Comparison of ENCODE assay signal across 8 mouse cellular contexts in the genomic region with DNA sequence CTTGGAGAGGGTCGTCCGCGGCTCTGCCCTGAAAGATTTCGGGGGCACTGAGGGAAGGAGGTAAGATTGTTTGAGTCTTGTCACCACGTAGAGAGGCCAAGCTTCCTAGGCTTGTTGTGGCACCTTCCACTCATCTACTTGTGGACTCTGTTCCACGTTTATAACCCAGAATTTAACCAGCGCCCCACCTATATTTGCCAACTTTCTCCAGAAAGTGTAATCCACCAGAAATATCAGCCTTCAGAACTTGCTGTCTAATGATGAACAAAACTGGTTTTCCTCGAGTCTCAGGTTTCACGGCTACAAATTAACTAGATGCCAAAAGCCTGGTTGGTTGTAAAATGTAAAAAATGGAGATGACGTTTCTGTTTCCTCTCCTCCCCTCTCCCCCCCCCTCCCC. TPM values are rescaled to one million over a fixed set of nuclear protein-coding genes. Genes with fewer than 3 reads are reported as not detected.
DNase-seq lines count a peak whose midpoint lies in the region; ATAC-seq and TF ChIP-seq lines count a peak whose summit lies in the region.

No protein-coding gene starts in this region.

- H3K27me3 ChIP-seq in spleen, adult 2 months (ENCODE audit: control insufficient read depth, insufficient read depth, low read length), result no peaks in the 10 kb centered on the region
- no peaks in the 10 kb centered on the region for H3K27me3 ChIP-seq in liver, embryonic 13.5 days
- no peaks in the 10 kb centered on the region for H3K27me3 ChIP-seq in stomach, embryonic 15.5 days (replicated peaks)

- DNase-seq in CD4-positive, CD25-positive, alpha-beta regulatory T cell, adult 2 months (ENCODE audit: low read depth, low spot score), result peak; percentile 36
- DNase-seq in spleen, adult 2 months (ENCODE audit: low read depth in 1 of 2, low spot score in 2 of 2), result peak in 1 of 2 experiments; percentile 11
- no peak for DNase-seq in spleen, postnatal 4 days (ENCODE audit: low spot score in 2 of 2)
- DNase-seq in liver, embryonic 13.5 days, result no peak
- no peak for DNase-seq in layer of hippocampus, adult 9-10 months (ENCODE audit: low spot score)
- no peak for DNase-seq in right cerebral cortex, postnatal 14 days

- H3K9ac ChIP-seq in liver, embryonic 13.5 days, result peak overlapping the region; percentile 55
- peak overlapping the region; percentile 17; the same call in 1 of the 2 replicates for H3K9ac ChIP-seq in stomach, embryonic 15.5 days

- peak overlapping the region; percentile 53; the same call in 1 of the 2 replicates for H3K4me3 ChIP-seq in spleen, adult 2 months (ENCODE audit: extremely low read depth, insufficient read depth, insufficient read length)
- peak overlapping the region; percentile 55 for H3K4me3 ChIP-seq in liver, embryonic 13.5 days (replicated peaks)
- peak overlapping the region; percentile 53 for H3K4me3 ChIP-seq in stomach, embryonic 15.5 days (replicated peaks)

- H3K4me2 ChIP-seq in liver, embryonic 13.5 days, result peak overlapping the region; percentile 74
- H3K4me2 ChIP-seq in stomach, embryonic 15.5 days, result peak overlapping the region; percentile 87

- no peak for ATAC-seq in CD4-positive, CD25-positive, alpha-beta regulatory T cell, adult 4 months
- 0 out of 2 replicates have a peak, but pooled peaks have one; percentile 10 for ATAC-seq in liver, embryonic 13.5 days (ENCODE audit: low read depth)
- ATAC-seq in stomach, embryonic 15.5 days (ENCODE audit: insufficient read depth, low FRiP score, low read depth), result peak; percentile 15; the same call in 1 of the 2 replicates

- H3K4me1 ChIP-seq in spleen, adult 2 months (ENCODE audit: control insufficient read depth, insufficient read depth, insufficient read length), result peaks cover 2% of the 10 kb centered on the region; the same call in 1 of the 2 replicates
- peaks cover 13% of the 10 kb centered on the region for H3K4me1 ChIP-seq in liver, embryonic 13.5 days (replicated peaks)
- peaks cover 4% of the 10 kb centered on the region; the same call in 1 of the 2 replicates for H3K4me1 ChIP-seq in stomach, embryonic 15.5 days

- no peak for TF ChIP-seq CTCF in spleen, adult 2 months (IDR thresholded peaks at IDR 0.05; ENCODE audit: extremely low read depth, insufficient read depth, insufficient read length, insufficient replicate concordance)

- no peaks in the 10 kb centered on the region for H3K36me3 ChIP-seq in spleen, adult 2 months (ENCODE audit: control insufficient read depth, insufficient read depth, low read length)
- no peaks in the 10 kb centered on the region for H3K36me3 ChIP-seq in liver, embryonic 13.5 days
- no peaks in the 10 kb centered on the region for H3K36me3 ChIP-seq in stomach, embryonic 15.5 days

- no peak for TF ChIP-seq POLR2A in spleen, adult 2 months (IDR thresholded peaks at IDR 0.05; ENCODE audit: low read depth, low read length)

- H3K9me3 ChIP-seq in liver, embryonic 13.5 days (replicated peaks), result no peaks in the 10 kb centered on the region
- H3K9me3 ChIP-seq in stomach, embryonic 15.5 days, result no peaks in the 10 kb centered on the region

- WGBS in spleen, adult 2 months, result 4% methylated on average over 10 of the region's 10 CpGs
- 5% methylated on average over 10 of the region's 10 CpGs for WGBS in liver, embryonic 13.5 days (ENCODE audit: insufficient replicate concordance)
- WGBS in stomach, embryonic 15.5 days, result 2% methylated on average over 10 of the region's 10 CpGs

- no peak overlapping the region for H3K27ac ChIP-seq in spleen, adult 2 months (ENCODE audit: insufficient read depth, low read length)
- H3K27ac ChIP-seq in liver, embryonic 13.5 days, result no peak overlapping the region
- H3K27ac ChIP-seq in stomach, embryonic 15.5 days, result peak overlapping the region; percentile 86

RNA-seq across cellular contexts. Expression of gene Dusp18, which starts 0.4 kb away (rescaled TPM):
- polyA plus RNA-seq in CD4-positive, CD25-positive, alpha-beta regulatory T cell, adult 4 months (2017; shearing (Covaris generic)), result under 1 TPM; 0.36 to 0.63 TPM
- polyA plus RNA-seq in spleen, adult 2 months (2012; rRNA removed), result 0.44 and 0.48 TPM in 2 replicates
- polyA plus RNA-seq in liver, embryonic 13.5 days (2015; fragmentation: Nextera tagmentation; extraction: Ambion mirVana), result 0.43 and 0.48 TPM in 2 replicates
- polyA plus RNA-seq in stomach, embryonic 15.5 days (2015; fragmentation: Nextera tagmentation; extraction: Ambion mirVana), result 8.0 and 8.1 TPM in 2 replicates

RNA-seq across cellular contexts. Expression of gene 4921536K21Rik, which starts 0.6 kb away (rescaled TPM):
- not detected for polyA plus RNA-seq in CD4-positive, CD25-positive, alpha-beta regulatory T cell, adult 4 months (2017; shearing (Covaris generic))
- polyA plus RNA-seq in spleen, adult 2 months (2012; rRNA removed), result 0.02 TPM in 1 of 2 replicates, not detected in the other
- polyA plus RNA-seq in liver, embryonic 13.5 days (2015; fragmentation: Nextera tagmentation; extraction: Ambion mirVana), result 0.03 TPM in 1 of 2 replicates, not detected in the other
- 0.19 and 0.32 TPM in 2 replicates for polyA plus RNA-seq in stomach, embryonic 15.5 days (2015; fragmentation: Nextera tagmentation; extraction: Ambion mirVana)

RNA-seq across cellular contexts. Expression of gene Slc35e4, which starts 19.0 kb away (rescaled TPM):
- polyA plus RNA-seq in CD4-positive, CD25-positive, alpha-beta regulatory T cell, adult 4 months (2017; shearing (Covaris generic)), result 1 to 10 TPM in 1 of 2 experiments, under 1 TPM in 1; 0.75 to 2.2 TPM
- polyA plus RNA-seq in spleen, adult 2 months (2012; rRNA removed), result 3.4 and 5.0 TPM in 2 replicates
- polyA plus RNA-seq in liver, embryonic 13.5 days (2015; fragmentation: Nextera tagmentation; extraction: Ambion mirVana), result 0.45 and 0.68 TPM in 2 replicates
- 4.0 and 4.7 TPM in 2 replicates for polyA plus RNA-seq in stomach, embryonic 15.5 days (2015; fragmentation: Nextera tagmentation; extraction: Ambion mirVana)

RNA-seq across cellular contexts. Expression of gene Osbp2, which starts 31.8 kb away (rescaled TPM):
- not detected for polyA plus RNA-seq in CD4-positive, CD25-positive, alpha-beta regulatory T cell, adult 4 months (2017; shearing (Covaris generic))
- 0.05 and 0.06 TPM in 2 replicates for polyA plus RNA-seq in spleen, adult 2 months (2012; rRNA removed)
- polyA plus RNA-seq in liver, embryonic 13.5 days (2015; fragmentation: Nextera tagmentation; extraction: Ambion mirVana), result 0.18 and 0.27 TPM in 2 replicates
- polyA plus RNA-seq in stomach, embryonic 15.5 days (2015; fragmentation: Nextera tagmentation; extraction: Ambion mirVana), result 0.39 and 0.40 TPM in 2 replicates

RNA-seq across cellular contexts. Expression of gene Tcn2, which starts 36.5 kb away (rescaled TPM):
- polyA plus RNA-seq in CD4-positive, CD25-positive, alpha-beta regulatory T cell, adult 4 months (2017; shearing (Covaris generic)), result 10 to 100 TPM; 28.0 to 31.2 TPM
- 62.0 and 66.0 TPM in 2 replicates for polyA plus RNA-seq in spleen, adult 2 months (2012; rRNA removed)
- 14.8 and 15.9 TPM in 2 replicates for polyA plus RNA-seq in liver, embryonic 13.5 days (2015; fragmentation: Nextera tagmentation; extraction: Ambion mirVana)
- polyA plus RNA-seq in stomach, embryonic 15.5 days (2015; fragmentation: Nextera tagmentation; extraction: Ambion mirVana), result 40.0 and 43.6 TPM in 2 replicates
